In the genomic region with DNA sequence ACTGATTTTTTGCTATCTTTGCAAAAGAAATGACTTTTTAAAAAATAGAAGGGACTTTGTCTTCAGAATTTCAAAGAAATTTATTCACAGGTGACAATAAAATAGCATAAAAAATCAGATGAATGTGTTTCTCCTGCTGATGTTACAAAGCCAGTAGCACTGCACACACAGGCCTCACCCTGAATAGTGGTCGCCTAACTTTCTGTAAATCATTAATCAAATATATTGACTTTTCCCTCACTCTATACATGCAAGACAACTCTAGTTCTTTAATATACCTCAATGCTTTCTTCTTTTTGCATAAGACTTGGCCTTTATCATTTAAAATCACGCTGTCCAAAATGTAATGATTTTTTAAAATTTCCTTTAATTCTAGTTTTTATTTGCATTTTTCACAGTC, we compare ENCODE assay signal across 32 mouse cellular contexts. TPM values are rescaled to one million over a fixed set of nuclear protein-coding genes. Genes with fewer than 3 reads are reported as not detected.
"Had no signal": no experiment of that assay in that cellular context is flagged by ENCODE, and none has a peak within 500 bp of the region (broad histone marks: within the 10 kb centered on the region; RNA-seq: fewer than 3 reads in every experiment).

No protein-coding gene starts in this region.

- DNase-seq: cerebellum, adult 2 months; cerebellum, adult 8-10 months; cerebellum, adult 9-10 months; cerebellum, adult 9-11 months; cerebellum, postnatal 10 days; cerebellum, postnatal 14 days; cerebellum, postnatal 25 days; cerebellum, postnatal 36 days; embryo, embryonic 11 days; forebrain, postnatal 0 days; gastrocnemius, adult 2 months; gastrocnemius, postnatal 10 days; gastrocnemius, postnatal 14 days; gastrocnemius, postnatal 25 days; gastrocnemius, postnatal 36 days; heart, adult 11 months; heart, adult 18-20 months had no signal

- ATAC-seq: forebrain, postnatal 0 days had no signal

- H3K27ac ChIP-seq: embryonic facial prominence, embryonic 10.5 days; embryonic facial prominence, embryonic 12.5 days; embryonic facial prominence, embryonic 13.5 days; embryonic facial prominence, embryonic 15.5 days; forebrain, embryonic 10.5 days; forebrain, embryonic 12.5 days; forebrain, embryonic 13.5 days; forebrain, embryonic 15.5 days; gastrocnemius, adult 2 months had no signal

- H3K4me3 ChIP-seq: embryonic facial prominence, embryonic 10.5 days; embryonic facial prominence, embryonic 12.5 days; embryonic facial prominence, embryonic 13.5 days; embryonic facial prominence, embryonic 15.5 days; erythroblast, embryonic 14.5 days; forebrain, embryonic 10.5 days; forebrain, embryonic 12.5 days; forebrain, embryonic 13.5 days; forebrain, embryonic 15.5 days; gastrocnemius, adult 2 months had no signal

- H3K4me2 ChIP-seq: embryonic facial prominence, embryonic 12.5 days; embryonic facial prominence, embryonic 13.5 days; embryonic facial prominence, embryonic 15.5 days; forebrain, embryonic 12.5 days; forebrain, embryonic 13.5 days; forebrain, embryonic 15.5 days had no signal

- H3K9me3 ChIP-seq: embryonic facial prominence, embryonic 10.5 days; embryonic facial prominence, embryonic 12.5 days; embryonic facial prominence, embryonic 13.5 days; embryonic facial prominence, embryonic 15.5 days; forebrain, embryonic 10.5 days; forebrain, embryonic 12.5 days; forebrain, embryonic 13.5 days; forebrain, embryonic 15.5 days had no signal

- H3K27me3 ChIP-seq: embryonic facial prominence, embryonic 15.5 days; forebrain, embryonic 15.5 days had no signal

- H3K4me1 ChIP-seq: embryonic facial prominence, embryonic 10.5 days; embryonic facial prominence, embryonic 12.5 days; embryonic facial prominence, embryonic 13.5 days; embryonic facial prominence, embryonic 15.5 days; forebrain, embryonic 12.5 days; forebrain, embryonic 13.5 days; forebrain, embryonic 15.5 days had no signal

- H3K9ac ChIP-seq: embryonic facial prominence, embryonic 12.5 days; embryonic facial prominence, embryonic 13.5 days; embryonic facial prominence, embryonic 15.5 days; forebrain, embryonic 12.5 days; forebrain, embryonic 13.5 days; forebrain, embryonic 15.5 days; forebrain, postnatal 0 days had no signal

- H3K36me3 ChIP-seq: embryonic facial prominence, embryonic 10.5 days; embryonic facial prominence, embryonic 12.5 days; embryonic facial prominence, embryonic 13.5 days; embryonic facial prominence, embryonic 15.5 days; forebrain, embryonic 10.5 days; forebrain, embryonic 12.5 days; forebrain, embryonic 15.5 days had no signal

RNA-seq across cellular contexts. Expression of a gene that starts 32.3 kb away (rescaled TPM):
- polyA plus RNA-seq: cerebellum, adult 2 months; cortical plate, adult 2 months; embryonic facial prominence, embryonic 11.5 days; embryonic facial prominence, embryonic 15.5 days; erythroblast, embryonic 14.5 days; forebrain, embryonic 13.5 days; forebrain, embryonic 14.5 days; forebrain, embryonic 15.5 days; forebrain, embryonic 16.5 days; forebrain, postnatal 0 days; frontal cortex, adult 2 months; gonadal fat pad, adult 2 months had no signal
